Mouse (Mus musculus) forebrain, embryonic 11.5 days (tissue): ENCODE results near the gene Mfsd5. TPM values are rescaled to one million over a fixed set of nuclear protein-coding genes. Genes with fewer than 3 reads are reported as not detected.

Experiments
- ATAC-seq: fragments of 200-750 bp; cut with Nextera tagmentation; replicated peaks from 2 replicates; pipeline ENCODE4 v1.8.0; 2017; ENCODE audit warnings: moderate TSS enrichment; ENCODE audit not compliant: low FRiP score
- DNase-seq: peaks from one replicate; pipeline ENCODE4 v3.0.0-alpha.2; 2017; ENCODE audit warnings: low spot score
- H3K27ac ChIP-seq: fragments of 300-500 bp; sonication (generic); 2 replicates; pipeline ENCODE4 v1.5.1; 2014; ENCODE audit warnings: low read depth, low read length
- H3K27me3 ChIP-seq: fragments of 300-500 bp; sonication (generic); 2 replicates; pipeline ENCODE4 v1.6.1; 2014; ENCODE audit warnings: mild to moderate bottlenecking, low read length, mixed read lengths; ENCODE audit not compliant: control insufficient read depth, insufficient read depth
- H3K36me3 ChIP-seq: fragments of 300-500 bp; sonication (generic); 2 replicates; pipeline ENCODE4 v1.6.1; 2014; ENCODE audit warnings: mild to moderate bottlenecking, low read length, moderate library complexity, mixed read lengths; ENCODE audit not compliant: control insufficient read depth, insufficient read depth
- H3K4me1 ChIP-seq: fragments of 300-500 bp; sonication (generic); replicated peaks from 2 replicates; pipeline ENCODE4 v1.6.1; 2014; ENCODE audit warnings: low read length, mixed read lengths; ENCODE audit not compliant: control insufficient read depth, insufficient read depth
- H3K4me2 ChIP-seq: fragments of 300-500 bp; sonication (generic); 2 replicates; pipeline ENCODE4 v1.6.1; 2014; ENCODE audit warnings: low read depth, mild to moderate bottlenecking, low read length, moderate library complexity, mixed read lengths; ENCODE audit not compliant: severe bottlenecking
- H3K4me3 ChIP-seq: fragments of 300-500 bp; sonication (generic); 2 replicates; pipeline ENCODE4 v1.5.1; 2014; ENCODE audit warnings: low read depth, low read length
- H3K9ac ChIP-seq: fragments of 300-500 bp; sonication (generic); 2 replicates; pipeline ENCODE4 v1.6.1; 2014; ENCODE audit warnings: low read length
- H3K9me3 ChIP-seq: fragments of 300-500 bp; sonication (generic); 2 replicates; pipeline ENCODE4 v1.6.1; 2016; ENCODE audit warnings: low read length, mixed read lengths; ENCODE audit not compliant: control insufficient read depth
- WGBS: fragments of 180-500 bp; shearing (Covaris S2); extraction: QIAGEN DNeasy Blood & Tissue Kit; methylation state at CpG from one replicate; pipeline ENCODE4 v1.1.7; 2014; 5-methylcytosine and 5-hydroxymethylcytosine counted together
- polyA plus RNA-seq: library from polyadenylated mRNA; unstranded; fragments of >200 nt; fragmentation: Nextera tagmentation; extraction: Ambion mirVana; gene quantifications from 2 replicates; pipeline ENCODE4 v1.2.1, GENCODE M21; 2014

Mfsd5 gene
- polyA plus RNA-seq, 1 experiment from 2014 or later = 55.6 TPM

GRCm38 (mm10) chr15:102256431-102257201 lies 22.6 kb upstream of the Mfsd5 start:
- DNase-seq = no peak
- WGBS = 8% methylated on average over 22 of the region's 22 CpGs
- Histone ChIP-seq H3K9ac (peak overlapping the region; percentile 58), H3K4me2 (peak overlapping the region; percentile 97), H3K4me1 (peaks cover 16% of the 10 kb centered on the region), H3K27me3 (peaks cover 27% of the 10 kb centered on the region), H3K9me3 (no peaks in the 10 kb centered on the region), H3K36me3 (no peaks in the 10 kb centered on the region), H3K4me3 (peak overlapping the region; percentile 48), H3K27ac (no peak overlapping the region)
- no peak for ATAC-seq

DNA sequence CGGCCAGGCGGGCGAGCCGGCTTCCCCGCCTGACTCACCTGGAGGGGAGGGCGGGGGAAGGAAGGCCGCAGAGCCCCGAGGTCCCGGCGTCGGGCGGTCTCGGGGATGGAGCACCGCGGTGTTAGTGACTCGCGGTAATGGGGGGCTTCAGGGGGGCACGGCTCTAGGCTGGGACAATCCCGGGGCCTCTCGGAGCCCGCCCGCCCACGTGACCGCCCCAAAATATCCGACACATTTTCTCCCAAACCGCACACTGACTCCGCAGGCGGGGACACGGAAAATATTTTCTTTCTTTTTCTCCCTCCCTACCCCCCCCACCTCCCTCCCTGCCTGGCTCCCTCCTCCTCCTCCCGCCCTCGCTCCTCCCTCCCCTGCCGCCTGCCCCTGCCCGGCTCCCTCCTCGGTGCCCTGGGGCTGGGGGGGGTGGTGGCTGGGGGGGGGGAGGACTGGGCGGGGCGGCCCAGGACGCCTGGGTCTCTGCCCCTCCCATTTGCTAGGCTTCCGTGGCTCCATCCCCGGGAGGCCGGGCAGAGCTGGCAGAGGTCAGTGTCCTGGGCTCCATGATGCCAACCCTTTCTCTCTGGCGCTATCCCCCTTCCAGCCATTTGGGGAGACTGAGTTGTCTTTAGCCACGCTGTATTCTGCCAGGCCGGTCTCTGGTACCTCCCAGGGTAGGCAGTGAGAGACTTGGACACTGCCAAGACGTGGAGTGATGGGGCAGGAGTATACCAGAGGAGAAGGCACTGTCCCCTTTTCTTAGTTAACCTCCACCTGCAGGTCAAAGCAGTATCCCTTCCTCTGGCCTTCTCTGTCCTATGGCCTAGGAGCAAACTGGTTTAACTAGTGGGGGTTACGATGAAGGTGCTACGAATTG lies 21.8 kb upstream of the Mfsd5 start, which contains the start of gene Rarg:
Rarg (minus strand) TSS at position 316 of the 874 bp plus-strand sequence.
- Histone ChIP-seq H3K9ac (peak within 1 kb of the TSS; percentile 58), H3K4me2 (peak within 1 kb of the TSS; percentile 97), H3K27me3 (peaks cover 27% of the 10 kb centered on the region), H3K4me1 (peaks cover 16% of the 10 kb centered on the region), H3K36me3 (no peaks in the 10 kb centered on the region), H3K9me3 (no peaks in the 10 kb centered on the region), H3K27ac (no peak within 1 kb of the TSS), H3K4me3 (peak within 1 kb of the TSS; percentile 48)
- DNase-seq (peak; percentile 70), ATAC-seq (peak; percentile 62)
- 1% methylated on average over 43 of the region's 46 CpGs for WGBS

GRCm38 (mm10) chr15:102258076-102258470 lies 21.2 kb upstream of the Mfsd5 start:
- ATAC-seq (no peak), DNase-seq (no peak)
- H3K4me1 ChIP-seq = peaks cover 16% of the 10 kb centered on the region
- peak overlapping the region; percentile 58; the same call in 1 of the 2 replicates for H3K9ac ChIP-seq
- H3K36me3 ChIP-seq = no peaks in the 10 kb centered on the region
- no peak overlapping the region for H3K27ac ChIP-seq
- H3K9me3 ChIP-seq = no peaks in the 10 kb centered on the region
- no peak overlapping the region for H3K4me3 ChIP-seq
- WGBS = 3% methylated on average over 12 of the region's 12 CpGs
- peaks cover 27% of the 10 kb centered on the region for H3K27me3 ChIP-seq
- peak overlapping the region; percentile 97 for H3K4me2 ChIP-seq

DNA sequence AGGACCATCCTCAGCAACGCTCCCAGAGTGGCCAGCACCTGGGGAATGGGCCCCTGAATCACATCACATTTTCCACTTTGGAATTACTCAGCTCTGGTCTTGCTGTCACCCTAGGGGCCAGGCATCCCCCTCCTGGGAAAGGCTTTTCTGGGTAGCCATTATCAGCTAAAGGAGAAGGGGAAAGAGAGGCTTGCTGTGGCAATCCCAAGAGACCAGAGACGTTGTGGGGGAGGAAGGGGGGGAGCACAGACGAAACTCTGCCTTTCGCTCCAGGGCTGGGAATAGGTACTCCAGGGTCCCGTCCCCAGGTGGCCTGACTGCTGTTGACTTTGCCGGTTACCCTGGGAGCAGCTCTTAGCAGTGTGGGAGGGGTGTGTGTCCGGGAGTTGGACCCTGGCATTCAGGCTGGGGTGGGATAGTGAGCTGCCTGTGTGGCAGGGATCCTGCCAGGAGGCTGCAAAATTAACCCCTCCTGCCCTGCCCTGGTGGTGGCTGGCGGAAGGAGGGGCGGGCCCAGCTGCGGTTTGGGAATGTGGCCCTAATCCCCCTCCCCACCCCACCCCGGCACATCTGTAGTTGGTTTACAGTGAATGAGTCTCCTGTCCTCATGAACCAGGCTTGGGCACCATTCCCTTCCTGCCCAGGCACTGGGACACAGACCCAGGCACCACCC lies 20.5 kb upstream of the Mfsd5 start:
- Histone ChIP-seq H3K27me3 (peaks cover 27% of the 10 kb centered on the region), H3K9me3 (no peaks in the 10 kb centered on the region), H3K36me3 (no peaks in the 10 kb centered on the region), H3K27ac (no peak overlapping the region), H3K4me2 (peak overlapping the region; percentile 5), H3K4me3 (no peak overlapping the region), H3K4me1 (peaks cover 16% of the 10 kb centered on the region), H3K9ac (no peak overlapping the region)
- DNase-seq (no peak), ATAC-seq (no peak)
- WGBS = 8% methylated on average over 11 of the region's 11 CpGs

DNA sequence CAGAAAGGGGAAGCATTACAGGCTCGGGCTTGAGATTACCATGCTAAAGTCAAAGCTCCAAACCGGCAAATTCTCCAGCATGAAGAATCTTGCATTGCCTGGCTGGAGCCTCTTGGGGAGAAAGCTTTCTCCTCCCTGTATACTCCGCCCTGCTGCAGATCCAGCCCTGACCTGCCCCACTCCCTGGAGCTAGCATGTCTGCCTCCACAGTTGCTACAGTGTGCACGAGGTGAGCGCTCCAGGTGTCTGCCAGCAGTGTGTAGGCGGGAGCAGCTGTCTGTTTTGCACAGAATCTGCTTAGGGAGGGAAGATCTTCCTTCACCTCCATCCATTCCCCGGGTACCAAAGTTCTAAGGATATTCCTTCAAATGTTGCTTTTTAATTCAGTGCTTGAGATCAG lies 16.7 kb upstream of the Mfsd5 start:
- Histone ChIP-seq H3K4me1 (peaks cover 12% of the 10 kb centered on the region), H3K4me3 (no peak overlapping the region), H3K9me3 (no peaks in the 10 kb centered on the region), H3K27ac (no peak overlapping the region), H3K9ac (no peak overlapping the region), H3K36me3 (no peaks in the 10 kb centered on the region), H3K27me3 (peaks cover 12% of the 10 kb centered on the region), H3K4me2 (no peak overlapping the region)
- DNase-seq (no peak), ATAC-seq (no peak)
- WGBS = 59% methylated on average over 7 of the region's 7 CpGs

- H3K4me3 ChIP-seq = no peak overlapping the region
- H3K27me3 ChIP-seq = peaks cover 9% of the 10 kb centered on the region
- H3K9ac ChIP-seq = no peak overlapping the region
- no peak overlapping the region for H3K4me2 ChIP-seq
- 77% methylated on average over 2 of the region's 2 CpGs for WGBS
- DNase-seq (no peak), ATAC-seq (no peak)
- H3K36me3 ChIP-seq = no peaks in the 10 kb centered on the region
- no peak overlapping the region for H3K27ac ChIP-seq
- H3K4me1 ChIP-seq = peaks cover 8% of the 10 kb centered on the region; the same call in 1 of the 2 replicates
- H3K9me3 ChIP-seq = no peaks in the 10 kb centered on the region
Measured at GRCm38 (mm10) chr15:102263037-102263436, 16.2 kb upstream of the Mfsd5 start.

DNA sequence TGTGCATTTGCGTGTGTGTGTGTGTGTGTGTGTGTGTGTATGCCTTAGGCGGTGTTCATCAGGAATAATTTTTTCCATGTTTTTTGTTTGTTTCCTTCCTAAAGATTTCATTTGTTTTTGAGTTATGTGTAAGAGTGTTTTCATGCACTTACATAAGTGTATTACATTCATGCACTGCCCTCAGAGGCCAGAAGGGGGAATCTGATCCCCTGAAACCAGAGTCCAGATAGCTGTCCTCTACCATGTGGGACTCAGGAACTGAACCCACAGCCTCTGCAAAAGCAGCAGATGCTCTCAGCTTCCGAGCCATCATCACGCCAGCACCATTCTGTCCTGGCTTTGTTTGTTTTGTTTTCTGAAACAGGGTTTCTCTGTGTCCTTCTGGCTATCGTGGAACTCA lies 13.7 kb upstream of the Mfsd5 start:
- H3K4me3 ChIP-seq = no peak overlapping the region
- 91% methylated on average over 5 of the region's 5 CpGs for WGBS
- H3K4me2 ChIP-seq = no peak overlapping the region
- peaks cover 2% of the 10 kb centered on the region; the same call in 1 of the 2 replicates for H3K27me3 ChIP-seq
- H3K9me3 ChIP-seq = no peaks in the 10 kb centered on the region
- no peak overlapping the region for H3K27ac ChIP-seq
- H3K36me3 ChIP-seq = no peaks in the 10 kb centered on the region
- H3K9ac ChIP-seq = no peak overlapping the region
- ATAC-seq (no peak), DNase-seq (no peak)
- no peaks in the 10 kb centered on the region for H3K4me1 ChIP-seq

- WGBS = 6% methylated on average over 20 of the region's 21 CpGs
- H3K4me1 ChIP-seq = peaks cover 6% of the 10 kb centered on the region; the same call in 1 of the 2 replicates
- no peak within 1 kb of the TSS for H3K27ac ChIP-seq
- DNase-seq = no peak
- no peaks in the 10 kb centered on the region for H3K36me3 ChIP-seq
- peak within 1 kb of the TSS; percentile 9; the same call in 1 of the 2 replicates for H3K4me3 ChIP-seq
- no peak for ATAC-seq
- peaks cover 5% of the 10 kb centered on the region; the same call in 1 of the 2 replicates for H3K27me3 ChIP-seq
- H3K9ac ChIP-seq = peak within 1 kb of the TSS; percentile 29; the same call in 1 of the 2 replicates
- no peaks in the 10 kb centered on the region for H3K9me3 ChIP-seq
- peak within 1 kb of the TSS; percentile 32; the same call in 1 of the 2 replicates for H3K4me2 ChIP-seq
Measured at GRCm38 (mm10) chr15:102270274-102270960, 8.8 kb upstream of the Mfsd5 start, which contains the start of gene Gm9918. Gm9918 (plus strand) TSS chr15:102270563.
